Mouse (Mus musculus): ENCODE data around the gene Ncoa1. TPM values are rescaled to one million over a fixed set of nuclear protein-coding genes. Genes with fewer than 3 reads are reported as not detected.
"Not testable (repeated sequence)": the region's sequence is repeated elsewhere in the genome, so short reads cannot be mapped to it uniquely, and the experiment has no call there.

Gene Ncoa1
- total RNA-seq, 1 experiment from 2014 or later = 36.9 TPM

- no peak for ATAC-seq (replicated peaks; ENCODE audit: insufficient number of reproducible peaks, low FRiP score, low TSS enrichment, poor library complexity, severe bottlenecking)
Measured at GRCm38 (mm10) chr12:4271078-4271477, 205.9 kb downstream of the Ncoa1 start.

- ATAC-seq (replicated peaks; ENCODE audit: insufficient number of reproducible peaks, low FRiP score, low TSS enrichment, poor library complexity, severe bottlenecking) = no peak
Measured at GRCm38 (mm10) chr12:4267765-4268164, 209.2 kb downstream of the Ncoa1 start.

GRCm38 (mm10) chr12:4252742-4253655 is 224.0 kb downstream of the Ncoa1 start:
- no peak for ATAC-seq (replicated peaks; ENCODE audit: insufficient number of reproducible peaks, low FRiP score, low TSS enrichment, poor library complexity, severe bottlenecking)

GRCm38 (mm10) chr12:4249786-4250185 is 227.2 kb downstream of the Ncoa1 start:
- ATAC-seq (replicated peaks; ENCODE audit: insufficient number of reproducible peaks, low FRiP score, low TSS enrichment, poor library complexity, severe bottlenecking) = no peak

DNA sequence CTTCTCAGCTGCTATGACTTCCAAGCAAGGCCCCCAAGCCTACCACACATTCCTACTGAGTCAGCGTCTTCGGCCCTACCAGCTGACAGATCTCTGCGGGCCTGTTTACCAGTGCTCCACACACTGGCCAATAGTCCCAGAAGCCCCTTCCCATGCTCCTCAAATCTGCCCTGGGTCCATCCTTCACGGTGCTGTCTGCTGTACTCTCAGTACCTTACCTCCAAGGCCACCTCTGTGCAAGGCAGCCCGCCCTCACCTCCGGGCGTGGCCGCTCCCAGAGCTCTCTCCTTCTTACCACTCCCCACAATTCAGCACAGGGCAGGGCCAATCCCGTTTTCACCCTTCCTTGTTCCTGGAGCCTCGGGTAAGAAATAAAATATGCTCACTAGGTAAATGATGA is 231.2 kb downstream of the Ncoa1 start:
- ATAC-seq (replicated peaks; ENCODE audit: insufficient number of reproducible peaks, low FRiP score, low TSS enrichment, poor library complexity, severe bottlenecking) = no peak

DNA sequence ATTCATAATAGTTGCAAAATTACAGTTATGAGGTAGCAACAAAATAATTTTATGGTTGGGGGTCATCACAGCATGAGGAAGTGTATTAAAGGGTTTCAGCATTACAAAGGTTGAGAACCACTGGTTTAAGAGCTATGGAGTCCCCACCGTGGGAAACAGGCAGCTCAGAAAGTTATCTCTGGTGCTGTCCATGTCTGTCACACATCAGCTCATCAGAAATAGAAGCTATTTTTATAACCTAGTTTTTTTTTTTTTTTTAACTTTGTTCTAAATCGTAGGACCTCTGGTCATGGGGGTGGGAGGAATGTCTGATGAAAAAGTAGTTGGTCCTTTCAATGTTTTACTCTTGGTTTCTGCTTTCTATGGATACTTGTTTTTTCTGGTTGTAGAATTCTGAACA is 233.2 kb downstream of the Ncoa1 start:
- ATAC-seq (replicated peaks; ENCODE audit: insufficient number of reproducible peaks, low FRiP score, low TSS enrichment, poor library complexity, severe bottlenecking) = no peak

- ATAC-seq (replicated peaks; ENCODE audit: insufficient number of reproducible peaks, low FRiP score, low TSS enrichment, poor library complexity, severe bottlenecking) = not testable (repeated sequence)
Measured at GRCm38 (mm10) chr12:4240281-4240680, 236.7 kb downstream of the Ncoa1 start.

- ATAC-seq (replicated peaks; ENCODE audit: insufficient number of reproducible peaks, low FRiP score, low TSS enrichment, poor library complexity, severe bottlenecking) = no peak
Measured at GRCm38 (mm10) chr12:4237481-4237880, 239.5 kb downstream of the Ncoa1 start.

- peak; percentile 93 for ATAC-seq (replicated peaks; ENCODE audit: insufficient number of reproducible peaks, low FRiP score, low TSS enrichment, poor library complexity, severe bottlenecking)
Measured at GRCm38 (mm10) chr12:4233572-4234508, 243.1 kb downstream of the Ncoa1 start, which contains the start of the genes Ptrhd1 and Cenpo. Ptrhd1 (plus strand) TSS chr12:4234027. Cenpo (minus strand) TSS chr12:4234294.

DNA sequence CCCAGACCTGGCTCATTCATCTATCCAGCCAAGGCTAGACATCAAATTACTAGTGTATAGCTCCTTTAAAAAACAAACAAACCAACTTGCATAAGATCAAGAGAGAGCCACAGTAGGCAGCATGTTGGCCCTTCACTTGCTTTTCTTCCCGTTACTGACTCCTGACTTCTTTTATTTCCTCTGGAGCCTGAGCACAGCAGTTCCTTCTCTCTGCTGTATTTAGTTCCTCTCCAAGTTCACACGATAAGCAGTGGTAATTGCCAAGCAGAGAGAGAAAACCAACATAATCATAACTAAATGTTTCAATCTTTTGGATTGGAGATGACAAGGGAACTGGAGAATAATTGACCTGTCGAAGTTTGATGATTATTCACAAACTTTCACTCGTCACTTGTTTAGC is 244.2 kb downstream of the Ncoa1 start:
- no peak for ATAC-seq (replicated peaks; ENCODE audit: insufficient number of reproducible peaks, low FRiP score, low TSS enrichment, poor library complexity, severe bottlenecking)

GRCm38 (mm10) chr12:4230156-4230555 is 246.8 kb downstream of the Ncoa1 start:
- ATAC-seq (replicated peaks; ENCODE audit: insufficient number of reproducible peaks, low FRiP score, low TSS enrichment, poor library complexity, severe bottlenecking) = no peak

GRCm38 (mm10) chr12:4212908-4213307 is 264.1 kb downstream of the Ncoa1 start:
- ATAC-seq (replicated peaks; ENCODE audit: insufficient number of reproducible peaks, low FRiP score, low TSS enrichment, poor library complexity, severe bottlenecking) = no peak

DNA sequence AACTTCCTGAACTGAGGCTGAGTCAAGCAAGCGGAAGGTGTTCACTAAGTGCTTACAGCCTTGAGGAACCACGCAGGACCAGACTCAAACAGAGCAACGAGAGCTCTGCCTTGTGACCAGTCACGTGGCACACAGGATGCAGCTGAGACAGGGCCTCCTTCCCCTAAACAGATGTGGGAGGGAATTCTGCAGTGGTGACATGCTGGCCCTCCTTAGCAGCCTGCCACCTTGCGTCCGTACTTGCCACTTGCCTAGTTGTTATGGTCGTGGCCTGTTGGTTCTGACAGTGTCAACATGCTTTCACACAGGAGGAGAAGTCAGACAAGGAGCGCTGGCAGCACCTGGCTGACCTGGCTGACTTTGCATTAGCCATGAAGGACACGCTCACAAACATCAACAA is 265.8 kb downstream of the Ncoa1 start:
- ATAC-seq (replicated peaks; ENCODE audit: insufficient number of reproducible peaks, low FRiP score, low TSS enrichment, poor library complexity, severe bottlenecking) = peak; percentile 38

DNA sequence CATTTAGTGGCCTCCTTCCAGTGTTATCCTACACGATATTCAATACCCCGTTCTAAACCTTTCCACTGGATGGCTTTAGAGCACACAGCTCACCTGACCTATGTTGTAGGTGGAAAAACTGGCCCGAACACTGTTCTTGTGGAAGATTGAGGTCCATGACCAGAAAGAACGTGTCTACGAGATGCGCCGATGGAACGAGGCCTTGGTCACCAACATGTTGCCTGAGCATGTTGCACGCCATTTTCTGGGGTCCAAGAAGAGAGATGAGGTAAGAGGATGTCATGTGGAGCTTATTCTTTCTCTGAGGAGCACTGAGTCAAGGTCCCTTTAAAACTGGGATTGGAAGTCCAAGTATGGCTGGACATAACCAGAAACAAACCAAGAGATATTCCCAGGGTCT is 267.8 kb downstream of the Ncoa1 start:
- ATAC-seq (replicated peaks; ENCODE audit: insufficient number of reproducible peaks, low FRiP score, low TSS enrichment, poor library complexity, severe bottlenecking) = no peak

DNA sequence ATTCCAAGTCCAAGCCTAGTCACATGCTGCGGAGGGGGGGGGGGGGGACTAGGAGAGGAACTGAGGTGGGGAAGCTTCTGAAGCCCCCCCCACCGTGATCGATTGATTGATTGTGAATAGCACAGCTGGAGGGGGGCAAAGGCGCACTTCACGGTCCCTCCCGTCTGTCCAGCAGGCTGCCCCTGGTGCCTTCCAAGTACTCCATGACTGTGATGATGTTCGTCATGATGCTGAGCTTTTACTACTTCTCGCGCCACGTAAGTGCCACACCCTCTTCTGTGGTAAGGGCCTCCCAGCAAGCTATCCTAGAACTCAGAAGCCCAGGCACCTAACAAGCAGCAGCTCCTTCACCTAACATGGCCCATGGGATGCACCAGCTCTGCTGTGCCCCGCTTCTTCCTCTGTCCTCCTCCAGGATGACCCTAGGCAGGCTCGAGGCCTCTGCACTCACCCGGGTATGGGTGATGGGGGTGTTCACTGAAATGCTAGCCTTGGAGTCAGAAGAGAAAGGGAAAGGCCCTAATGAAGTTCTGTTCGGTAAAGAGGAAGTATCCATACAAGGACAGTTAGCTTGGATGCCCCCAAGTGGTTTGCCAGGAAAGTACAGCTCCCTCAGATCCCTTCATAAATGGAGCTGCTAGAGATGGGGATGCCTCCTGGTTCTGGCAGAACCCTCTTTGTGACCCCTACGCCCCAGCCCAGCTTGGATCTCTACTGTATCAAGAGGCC is 268.4 kb downstream of the Ncoa1 start:
- ATAC-seq (replicated peaks; ENCODE audit: insufficient number of reproducible peaks, low FRiP score, low TSS enrichment, poor library complexity, severe bottlenecking) = peak; percentile 77

GRCm38 (mm10) chr12:4206106-4206505 is 270.9 kb downstream of the Ncoa1 start:
- ATAC-seq (replicated peaks; ENCODE audit: insufficient number of reproducible peaks, low FRiP score, low TSS enrichment, poor library complexity, severe bottlenecking) = no peak

DNA sequence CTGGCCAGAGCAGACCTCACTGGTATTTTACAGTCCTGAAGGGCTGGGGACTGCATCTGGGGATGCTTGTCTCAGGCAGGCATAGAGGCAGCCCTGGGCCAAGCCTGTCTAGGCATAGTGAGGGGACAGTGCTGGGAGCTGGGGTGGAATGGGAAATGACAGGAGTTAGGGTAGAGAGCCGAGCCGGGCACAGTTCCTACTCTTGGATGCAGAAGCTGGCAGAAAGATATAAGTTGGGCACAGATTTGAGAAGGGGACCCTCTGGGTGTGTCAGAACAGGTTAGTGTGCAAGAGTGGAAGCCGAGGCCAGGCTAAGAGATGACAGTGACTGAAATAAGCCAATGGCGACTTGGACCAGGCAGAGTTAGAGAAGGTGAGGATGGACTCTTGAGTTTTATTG is 274.8 kb downstream of the Ncoa1 start:
- no peak for ATAC-seq (replicated peaks; ENCODE audit: insufficient number of reproducible peaks, low FRiP score, low TSS enrichment, poor library complexity, severe bottlenecking)

DNA sequence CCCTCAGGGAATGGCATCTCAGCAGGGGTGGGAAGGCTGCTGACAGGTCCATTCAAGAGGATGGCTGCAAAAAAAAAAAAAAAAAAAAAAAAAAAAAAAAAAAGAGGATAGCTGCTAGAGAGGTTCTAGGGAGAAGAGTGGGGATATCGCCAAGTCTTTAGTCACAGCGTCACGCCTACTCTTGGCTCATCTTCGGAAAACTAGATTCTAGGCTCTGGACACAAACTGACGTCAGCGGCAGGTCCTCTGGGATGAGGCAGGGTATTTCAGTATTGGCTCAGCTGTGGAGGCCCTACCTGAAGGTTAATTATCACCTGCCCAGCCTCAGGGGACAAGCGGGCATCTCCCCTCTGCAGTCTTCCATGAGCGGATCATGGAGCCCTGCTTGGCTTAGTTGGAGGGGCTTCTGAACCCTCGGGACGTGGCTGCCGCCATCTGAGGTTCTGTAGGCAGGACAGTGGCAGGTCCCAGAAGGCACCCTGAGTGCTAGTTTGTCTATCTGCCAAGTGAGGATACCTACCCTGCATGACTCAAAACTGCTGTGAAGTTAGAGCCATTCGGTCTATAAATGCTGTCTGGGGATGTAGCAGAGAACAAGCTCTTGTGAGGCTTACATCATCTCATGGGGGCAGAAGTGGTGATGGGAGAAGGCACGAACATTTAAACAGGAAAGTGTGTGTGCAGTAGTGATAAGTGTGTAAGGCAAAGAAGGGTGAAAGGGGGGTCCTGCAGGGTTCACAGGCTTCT is 275.4 kb downstream of the Ncoa1 start:
- ATAC-seq (replicated peaks; ENCODE audit: insufficient number of reproducible peaks, low FRiP score, low TSS enrichment, poor library complexity, severe bottlenecking) = no peak
